Mouse (Mus musculus) liver, adult 2 months (tissue): ENCODE results near the gene Bhlhe41. TPM values are rescaled to one million over a fixed set of nuclear protein-coding genes. Genes with fewer than 3 reads are reported as not detected.

Experiments
- DNase-seq: peaks from one replicate; pipeline ENCODE4 v3.0.0-alpha.2; 2011; ENCODE audit warnings: low read depth, low spot score; ENCODE audit errors: extremely low read depth
- H3K27ac ChIP-seq: fragments of 200-500 bp; replicated peaks from 2 replicates; pipeline ENCODE4 v1.5.1; 2012; ENCODE audit warnings: low read depth, mild to moderate bottlenecking, control low read depth, inconsistent platforms, low read length; ENCODE audit not compliant: insufficient read depth
- H3K27me3 ChIP-seq: fragments of 200-500 bp; 2 replicates; pipeline ENCODE4 v1.6.1; 2012; ENCODE audit warnings: mild to moderate bottlenecking, moderate library complexity, low read length, inconsistent platforms; ENCODE audit not compliant: control insufficient read depth, insufficient read depth
- H3K36me3 ChIP-seq: fragments of 200-500 bp; 2 replicates; pipeline ENCODE4 v1.6.1; 2012; ENCODE audit warnings: low read length, inconsistent platforms; ENCODE audit not compliant: control insufficient read depth, insufficient read depth
- H3K4me1 ChIP-seq: fragments of 200-500 bp; 2 replicates; pipeline ENCODE4 v1.6.1; 2011; ENCODE audit warnings: low read length; ENCODE audit not compliant: control insufficient read depth, insufficient read depth
- H3K4me3 ChIP-seq: fragments of 200-500 bp; 2 replicates; pipeline ENCODE4 v1.5.1; 2011; ENCODE audit warnings: low read depth, mild to moderate bottlenecking, control low read depth, low read length, moderate library complexity; ENCODE audit not compliant: insufficient read depth
- H3K79me2 ChIP-seq: fragments of 200-500 bp; 2 replicates; pipeline ENCODE4 v1.6.1; 2012; ENCODE audit warnings: inconsistent platforms, mild to moderate bottlenecking, low read length, moderate library complexity; ENCODE audit not compliant: control insufficient read depth, insufficient read depth
- H3K9ac ChIP-seq: fragments of 200-500 bp; 2 replicates; pipeline ENCODE4 v1.6.1; 2012; ENCODE audit warnings: low read depth, mild to moderate bottlenecking, control low read depth, inconsistent platforms, low read length
- CTCF ChIP-seq: fragments of 200-500 bp; IDR thresholded peaks from 2 replicates; pipeline ENCODE4 v1.5.1; 2011; ENCODE audit warnings: low read depth, low read length, control low read depth
- POLR2A ChIP-seq: fragments of 200-500 bp; IDR thresholded peaks from 2 replicates; pipeline ENCODE4 v1.6.1; 2011; ENCODE audit warnings: low read length, control low read depth; ENCODE audit not compliant: insufficient read depth; ENCODE audit errors: extremely low read depth
- WGBS: fragments of 180-500 bp; shearing (Covaris S2); methylation state at CpG from one replicate; pipeline ENCODE4 v1.1.7; 2018; 5-methylcytosine and 5-hydroxymethylcytosine counted together
- polyA plus RNA-seq: library from polyadenylated mRNA; depleted of rRNA; stranded (reverse); fragments of >200 nt; gene quantifications from 2 replicates; pipeline ENCODE4 v1.2.3, GENCODE M21; 2012; rRNA removed
- total RNA-seq: library from RNA; depleted of rRNA; stranded (reverse); fragments of >200 nt; gene quantifications from 2 replicates; pipeline ENCODE4 v1.2.3, GENCODE M21; 2014; rRNA removed

Bhlhe41 gene
- total and polyA plus RNA-seq, 2 experiments, result 0.21 to 1.8 TPM

- WGBS, result 89% methylated on average over 9 of the region's 9 CpGs
- no peaks in the 10 kb centered on the region for H3K27me3 ChIP-seq
- H3K36me3 ChIP-seq, result peaks cover 3% of the 10 kb centered on the region; the same call in 1 of the 2 replicates
- peaks cover 6% of the 10 kb centered on the region; the same call in 1 of the 2 replicates for H3K4me1 ChIP-seq
- DNase-seq, result no peak
- no peak overlapping the region for H3K9ac ChIP-seq
- H3K4me3 ChIP-seq, result no peak overlapping the region
- H3K27ac ChIP-seq, result no peak overlapping the region
- TF ChIP-seq POLR2A (no peak), CTCF (no peak)
- H3K79me2 ChIP-seq, result no peaks in the 10 kb centered on the region
Observed at GRCm38 (mm10) chr6:145819151-145819550, 46.2 kb downstream of the Bhlhe41 start.

GRCm38 (mm10) chr6:145815200-145815599 is 50.2 kb downstream of the Bhlhe41 start:
- H3K9ac ChIP-seq, result no peak overlapping the region
- H3K4me1 ChIP-seq, result peaks cover 17% of the 10 kb centered on the region
- TF ChIP-seq POLR2A, result no peak
- 0 out of 2 replicates have a peak, but pooled peaks have one; percentile 3 for TF ChIP-seq CTCF

GRCm38 (mm10) chr6:145811174-145811573 is 54.2 kb downstream of the Bhlhe41 start:
- H3K4me1 ChIP-seq, result peaks cover 27% of the 10 kb centered on the region
- H3K4me3 ChIP-seq, result no peak overlapping the region
- peaks cover 2% of the 10 kb centered on the region; the same call in 1 of the 2 replicates for H3K36me3 ChIP-seq
- no peak overlapping the region for H3K9ac ChIP-seq
- no peak for TF ChIP-seq CTCF
- no peak for TF ChIP-seq POLR2A
- 17% methylated on average over 1 of the region's 1 CpGs for WGBS
- H3K27ac ChIP-seq, result peak overlapping the region; percentile 74
- H3K27me3 ChIP-seq, result no peaks in the 10 kb centered on the region
- peak; percentile 99 for DNase-seq
- H3K79me2 ChIP-seq, result peaks cover 4% of the 10 kb centered on the region; the same call in 1 of the 2 replicates

More at GRCm38 (mm10) chr6:145815200-145815599, 50.2 kb downstream of the Bhlhe41 start:
- no peaks in the 10 kb centered on the region for H3K27me3 ChIP-seq
- H3K79me2 ChIP-seq, result 0 out of 2 replicates have a peak, but pooled peaks cover 2% of the 10 kb centered on the region
- DNase-seq, result no peak
- peaks cover 4% of the 10 kb centered on the region; the same call in 1 of the 2 replicates for H3K36me3 ChIP-seq
- WGBS, result 84% methylated on average over 15 of the region's 15 CpGs
- no peak overlapping the region for H3K4me3 ChIP-seq
- no peak overlapping the region for H3K27ac ChIP-seq

- TF ChIP-seq CTCF (no peak), POLR2A (no peak)
- Histone ChIP-seq H3K79me2 (peaks cover 7% of the 10 kb centered on the region; the same call in 1 of the 2 replicates), H3K27me3 (no peaks in the 10 kb centered on the region), H3K27ac (peak overlapping the region; percentile 74), H3K4me1 (peaks cover 27% of the 10 kb centered on the region), H3K36me3 (peaks cover 2% of the 10 kb centered on the region; the same call in 1 of the 2 replicates), H3K9ac (peak overlapping the region; percentile 7; the same call in 1 of the 2 replicates), H3K4me3 (no peak overlapping the region)
- peak; percentile 31 for DNase-seq
- 69% methylated on average over 6 of the region's 6 CpGs for WGBS
Observed at GRCm38 (mm10) chr6:145810015-145810414, 55.3 kb downstream of the Bhlhe41 start.

- TF ChIP-seq POLR2A, result no peak
- no peak for TF ChIP-seq CTCF
- peak overlapping the region; percentile 74 for H3K27ac ChIP-seq
Observed at GRCm38 (mm10) chr6:145809566-145809965, 55.8 kb downstream of the Bhlhe41 start.

More at GRCm38 (mm10) chr6:145809566-145809965, 55.8 kb downstream of the Bhlhe41 start:
- DNase-seq, result peak; percentile 94
- Histone ChIP-seq H3K79me2 (peaks cover 7% of the 10 kb centered on the region; the same call in 1 of the 2 replicates), H3K36me3 (peaks cover 2% of the 10 kb centered on the region; the same call in 1 of the 2 replicates), H3K27me3 (no peaks in the 10 kb centered on the region), H3K9ac (no peak overlapping the region), H3K4me3 (no peak overlapping the region), H3K4me1 (peaks cover 27% of the 10 kb centered on the region)
- 26% methylated on average over 7 of the region's 7 CpGs for WGBS

Other genes with a start within 250 kb of the Bhlhe41 start
- gene Tuba3b, start 249.8 kb downstream of the Bhlhe41 start, total RNA-seq, result not detected in 2 replicates
- gene Tuba3b, start 249.8 kb downstream of the Bhlhe41 start, polyA plus RNA-seq, result not detected in 2 replicates
- gene Rassf8, start 118.8 kb downstream of the Bhlhe41 start, total RNA-seq, result 30.0 and 34.5 TPM in 2 replicates
- 19.5 and 22.8 TPM in 2 replicates for gene Rassf8, start 118.8 kb downstream of the Bhlhe41 start, polyA plus RNA-seq
- gene Sspn, start 66.1 kb upstream of the Bhlhe41 start, total RNA-seq, result 0.81 and 0.83 TPM in 2 replicates
- 0.34 and 0.36 TPM in 2 replicates for gene Sspn, start 66.1 kb upstream of the Bhlhe41 start, polyA plus RNA-seq